Mouse (Mus musculus): Measurements from ENCODE around the gene Unc13a. TPM values are rescaled to one million over a fixed set of nuclear protein-coding genes. Genes with fewer than 3 reads are reported as not detected.
A peak's percentile ranks its signal among the peaks of the same experiment; 100 is the strongest.

Gene Unc13a
- total RNA-seq, 2 experiments from 2014 or later, result 3.8 to 7.1 TPM

DNA sequence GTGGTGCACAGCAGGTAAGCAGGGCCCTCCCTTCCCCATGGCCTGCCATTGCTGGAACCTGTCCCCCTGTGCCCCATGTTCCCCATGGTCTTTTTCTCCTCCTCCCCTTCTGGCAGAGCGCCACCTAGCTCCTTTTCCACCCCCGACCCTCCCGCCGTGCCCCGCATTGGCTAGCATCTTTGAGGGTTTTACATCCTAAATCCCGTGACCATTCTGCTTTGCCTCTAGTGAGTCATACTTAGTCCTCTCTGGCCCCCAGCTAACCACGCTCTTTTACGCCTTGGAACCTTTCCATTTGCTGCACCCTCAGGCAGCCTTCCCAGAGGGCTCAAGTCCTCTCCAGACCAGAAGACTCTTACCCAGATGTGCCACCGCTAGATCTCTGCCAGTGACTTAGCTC lies 91.4 kb downstream of the Unc13a start:
- no peak for DNase-seq

DNA sequence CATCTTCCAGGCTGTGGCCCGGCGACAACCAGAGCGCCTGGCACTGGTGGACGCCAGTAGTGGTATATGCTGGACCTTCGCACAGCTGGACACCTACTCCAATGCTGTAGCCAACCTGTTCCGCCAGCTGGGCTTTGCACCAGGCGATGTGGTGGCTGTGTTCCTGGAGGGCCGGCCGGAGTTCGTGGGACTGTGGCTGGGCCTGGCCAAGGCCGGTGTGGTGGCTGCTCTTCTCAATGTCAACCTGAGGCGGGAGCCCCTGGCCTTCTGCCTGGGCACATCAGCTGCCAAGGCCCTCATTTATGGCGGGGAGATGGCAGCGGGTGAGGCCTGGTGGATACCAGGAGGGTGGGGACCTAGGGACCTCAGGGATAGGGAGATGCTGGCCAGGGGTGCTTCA lies 92.1 kb downstream of the Unc13a start:
- peak; percentile 83 for DNase-seq

DNA sequence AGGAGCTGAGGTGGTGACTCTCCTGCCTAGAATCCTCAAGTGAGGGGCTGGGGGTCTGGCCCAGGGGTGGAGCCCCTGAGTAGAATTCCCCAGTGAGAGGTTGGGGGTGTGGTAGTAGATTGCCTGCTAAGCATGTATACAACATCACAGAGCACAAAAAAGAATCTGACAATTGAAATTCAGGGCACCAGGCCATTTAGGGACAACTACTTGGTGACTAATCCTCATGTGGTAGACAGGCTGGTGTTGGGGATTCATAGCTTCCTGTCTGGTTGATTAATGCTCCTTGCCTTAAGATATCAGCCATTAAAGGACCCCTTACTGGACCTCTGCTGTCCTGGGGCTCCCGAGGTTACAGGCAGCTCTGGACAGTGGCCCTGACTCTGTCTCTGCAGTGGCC lies 92.5 kb downstream of the Unc13a start:
- no peak for DNase-seq

DNA sequence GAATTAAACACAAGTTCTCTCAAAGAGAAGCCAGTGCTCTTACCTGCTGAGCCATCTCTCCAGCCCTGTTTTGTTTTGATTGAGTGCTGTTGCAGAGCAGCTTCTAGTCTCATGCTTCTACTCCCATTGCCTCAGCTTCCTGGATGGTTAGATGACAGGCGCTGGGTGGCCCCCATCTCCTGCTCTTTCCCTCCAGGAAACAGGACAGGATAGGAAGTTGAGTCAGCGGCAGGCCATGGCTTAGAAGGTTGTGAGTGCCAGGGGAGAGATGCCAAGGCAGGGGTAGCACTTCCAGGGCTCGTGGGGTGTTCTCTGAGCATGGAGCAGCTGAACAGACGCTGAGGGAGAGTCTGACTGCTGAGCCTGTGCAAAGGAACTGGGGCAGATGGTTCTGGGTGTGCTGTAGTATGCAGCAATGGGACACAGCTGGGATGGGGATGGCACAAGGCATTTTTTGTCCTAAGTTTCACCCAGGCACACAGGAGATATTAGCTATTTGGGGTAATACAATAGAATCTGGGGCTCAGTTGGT lies 93.6 kb downstream of the Unc13a start:
- no peak for DNase-seq

DNA sequence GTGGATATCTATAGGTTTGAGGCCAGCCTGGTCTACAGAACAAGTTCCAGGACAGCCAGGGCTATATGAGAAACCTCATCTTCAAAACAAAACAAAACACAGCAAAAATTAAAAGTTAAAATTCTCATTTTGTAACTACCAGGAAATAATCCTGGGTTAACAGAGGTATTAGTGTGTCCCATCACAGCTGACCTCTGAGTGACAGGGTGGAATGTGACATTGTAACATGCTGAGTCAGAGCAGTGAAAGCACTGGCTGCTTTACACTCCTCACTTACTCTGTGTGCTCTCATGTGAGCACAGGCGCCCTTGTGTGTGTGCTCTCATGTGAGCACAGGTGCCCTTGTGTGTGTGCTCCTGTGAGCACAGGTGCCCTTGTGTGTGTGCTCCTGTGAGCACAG lies 96.5 kb downstream of the Unc13a start:
- DNase-seq, result no peak

DNA sequence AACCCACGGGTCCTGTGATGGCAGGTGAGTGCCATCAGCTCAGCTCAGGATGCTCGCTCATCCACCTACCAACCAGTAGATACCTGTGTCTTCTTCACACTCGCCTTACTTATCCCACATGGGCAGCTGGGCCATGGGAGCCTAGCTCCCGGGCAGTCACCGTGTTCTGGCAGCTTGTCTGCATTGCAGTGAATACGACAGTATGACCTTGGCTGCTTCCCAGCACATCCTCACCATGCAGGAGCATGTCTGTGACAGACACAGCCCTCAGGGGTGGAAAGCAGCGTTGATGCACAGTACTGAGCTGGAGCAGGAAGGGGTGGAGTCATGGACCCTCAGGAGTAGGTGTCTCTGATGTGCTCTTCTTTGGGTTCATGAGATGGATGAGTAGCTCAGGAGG lies 97.1 kb downstream of the Unc13a start:
- peak; percentile 73 for DNase-seq

Small RNA genes lying within 50 kb of the gene (microRNA-seq; reads per million reads assigned to microRNA genes)
- gene Mir6769b, result 1.8 reads per million

Other genes with a start within 250 kb of the Unc13a start
- 10 to 100 TPM; 38.8 to 47.5 TPM for gene Abhd8, start 208.1 kb downstream of the Unc13a start, total RNA-seq (2021)
- gene Mrpl34, start 206.8 kb downstream of the Unc13a start, total RNA-seq (2021), result 100 to 1,000 TPM; 141 to 156 TPM
- 10 to 100 TPM; 46.1 to 48.5 TPM for gene Dda1, start 202.6 kb downstream of the Unc13a start, total RNA-seq (2021)
- 10 to 100 TPM; 14.1 to 21.4 TPM for gene Ano8, start 185.8 kb downstream of the Unc13a start, total RNA-seq (2021)
- gene Gtpbp3, start 183.7 kb downstream of the Unc13a start, total RNA-seq (2021), result 10 to 100 TPM; 18.5 to 29.5 TPM
- gene Plvap, start 160.0 kb downstream of the Unc13a start, total RNA-seq (2021), result 100 to 1,000 TPM in 1 of 2 experiments, 10 to 100 TPM in 1; 95.1 to 101 TPM
- under 1 TPM; 0.15 to 0.42 TPM for gene Ccdc194, start 146.0 kb downstream of the Unc13a start, total RNA-seq (2021)
- 10 to 100 TPM; 34.5 to 37.3 TPM for gene Bst2, start 134.3 kb downstream of the Unc13a start, total RNA-seq (2021)
- 10 to 100 TPM; 61.9 to 63.5 TPM for gene Mvb12a, start 128.8 kb downstream of the Unc13a start, total RNA-seq (2021)
- gene Tmem221, start 112.9 kb downstream of the Unc13a start, total RNA-seq (2021), result 1 to 10 TPM; 1.7 to 3.5 TPM
- under 1 TPM; 0.82 to 0.84 TPM for gene Nxnl1, start 105.2 kb downstream of the Unc13a start, total RNA-seq (2021)
- gene Slc27a1, start 102.9 kb downstream of the Unc13a start, total RNA-seq (2021), result 100 to 1,000 TPM in 1 of 2 experiments, 10 to 100 TPM in 1; 97.4 to 118 TPM
- 100 to 1,000 TPM; 233 to 245 TPM for gene Pgls, start 79.6 kb downstream of the Unc13a start, total RNA-seq (2021)
- gene Fam129c, start 74.1 kb downstream of the Unc13a start, total RNA-seq (2021), result 1 to 10 TPM; 3.9 to 4.2 TPM
- 10 to 100 TPM; 56.3 to 58.9 TPM for gene Colgalt1, start 60.8 kb downstream of the Unc13a start, total RNA-seq (2021)
- gene Jak3, start 4.5 kb upstream of the Unc13a start, total RNA-seq (2021), result 10 to 100 TPM; 18.5 to 25.9 TPM
- 10 to 100 TPM in 1 of 2 experiments, 1 to 10 TPM in 1; 7.3 to 10.8 TPM for gene Insl3, start 17.5 kb upstream of the Unc13a start, total RNA-seq (2021)
- gene B3gnt3, start 30.0 kb upstream of the Unc13a start, total RNA-seq (2021), result 1 to 10 TPM; 6.4 to 6.7 TPM
- 1 to 10 TPM; 4.8 to 8.4 TPM for gene Fcho1, start 54.0 kb upstream of the Unc13a start, total RNA-seq (2021)
- 1 to 10 TPM; 7.6 to 9.4 TPM for gene Zfp709, start 210.3 kb upstream of the Unc13a start, total RNA-seq (2021)
- 1 to 10 TPM; 3.7 to 7.0 TPM for gene Zfp882, start 236.9 kb upstream of the Unc13a start, total RNA-seq (2021)
- gene Zfp617, start 236.9 kb upstream of the Unc13a start, total RNA-seq (2021), result 10 to 100 TPM; 29.8 to 33.9 TPM

Data from adrenal gland, postnatal 10 days (tissue).